Mouse (Mus musculus) midbrain, postnatal 0 days (tissue): Measurements from ENCODE around the gene Chst15. TPM values are rescaled to one million over a fixed set of nuclear protein-coding genes. Genes with fewer than 3 reads are reported as not detected.

Experiments used
- ATAC-seq: fragments of 200-750 bp; cut with Nextera tagmentation; 2 replicates; pipeline ENCODE4 v1.8.0; 2017; ENCODE audit warnings: moderate number of reproducible peaks, mild to moderate bottlenecking, moderate TSS enrichment, moderate library complexity; ENCODE audit not compliant: low FRiP score
- DNase-seq: peaks from one replicate; pipeline ENCODE4 v3.0.0-alpha.2; 2015; ENCODE audit warnings: low spot score
- H3K27ac ChIP-seq: fragments of 300-500 bp; sonication (generic); 2 replicates; pipeline ENCODE4 v1.5.1; 2014; ENCODE audit warnings: low read depth, mild to moderate bottlenecking, low read length, mixed read lengths
- H3K27me3 ChIP-seq: fragments of 300-500 bp; sonication (generic); 2 replicates; pipeline ENCODE4 v1.6.1; 2014; ENCODE audit warnings: low read length, control low read depth, mixed read lengths; ENCODE audit not compliant: insufficient read depth
- H3K36me3 ChIP-seq: fragments of 300-500 bp; sonication (generic); 2 replicates; pipeline ENCODE4 v1.6.1; 2014; ENCODE audit warnings: low read length, control low read depth, mixed read lengths; ENCODE audit not compliant: insufficient read depth
- H3K4me1 ChIP-seq: fragments of 300-500 bp; sonication (generic); 2 replicates; pipeline ENCODE4 v1.6.1; 2014; ENCODE audit warnings: mild to moderate bottlenecking, control low read depth, antibody characterized with exemption, low read length, mixed read lengths; ENCODE audit not compliant: insufficient read depth
- H3K4me2 ChIP-seq: fragments of 300-500 bp; sonication (generic); 2 replicates; pipeline ENCODE4 v1.6.1; 2014; ENCODE audit warnings: low read depth, mild to moderate bottlenecking, low read length, mixed read lengths; ENCODE audit not compliant: poor library complexity, severe bottlenecking
- H3K4me3 ChIP-seq: fragments of 300-500 bp; sonication (generic); 2 replicates; pipeline ENCODE4 v1.5.1; 2014; ENCODE audit warnings: low read depth, mild to moderate bottlenecking, low read length, moderate library complexity
- H3K9ac ChIP-seq: fragments of 300-500 bp; sonication (generic); replicated peaks from 2 replicates; pipeline ENCODE4 v1.6.1; 2014; ENCODE audit warnings: mild to moderate bottlenecking, low read length, moderate library complexity, mixed read lengths; ENCODE audit not compliant: poor library complexity, severe bottlenecking
- H3K9me3 ChIP-seq: fragments of 300-500 bp; sonication (generic); 2 replicates; pipeline ENCODE4 v1.6.1; 2016; ENCODE audit warnings: low read length, control low read depth
- CTCF ChIP-seq: IDR thresholded peaks from 2 replicates; pipeline ENCODE4 v1.5.1; 2016; ENCODE audit warnings: antibody characterized with exemption, mild to moderate bottlenecking
- WGBS: fragments of 180-500 bp; shearing (Covaris S2); extraction: QIAGEN DNeasy Blood & Tissue Kit; methylation state at CpG from one replicate; pipeline ENCODE4 v1.1.7; 2014; 5-methylcytosine and 5-hydroxymethylcytosine counted together
- polyA plus RNA-seq: library from polyadenylated mRNA; unstranded; fragments of >200 nt; fragmentation: Nextera tagmentation; extraction: Ambion mirVana; gene quantifications from 2 replicates; pipeline ENCODE4 v1.2.1, GENCODE M21; 2015
- total RNA-seq: library from RNA; depleted of rRNA; stranded (reverse); fragments of >200 nt; gene quantifications from 2 replicates; pipeline ENCODE4 v1.2.3, GENCODE M21; 2014

Chst15 gene
- total and polyA plus RNA-seq, 2 experiments from 2014 or later, result 8.4 to 21.9 TPM

DNA sequence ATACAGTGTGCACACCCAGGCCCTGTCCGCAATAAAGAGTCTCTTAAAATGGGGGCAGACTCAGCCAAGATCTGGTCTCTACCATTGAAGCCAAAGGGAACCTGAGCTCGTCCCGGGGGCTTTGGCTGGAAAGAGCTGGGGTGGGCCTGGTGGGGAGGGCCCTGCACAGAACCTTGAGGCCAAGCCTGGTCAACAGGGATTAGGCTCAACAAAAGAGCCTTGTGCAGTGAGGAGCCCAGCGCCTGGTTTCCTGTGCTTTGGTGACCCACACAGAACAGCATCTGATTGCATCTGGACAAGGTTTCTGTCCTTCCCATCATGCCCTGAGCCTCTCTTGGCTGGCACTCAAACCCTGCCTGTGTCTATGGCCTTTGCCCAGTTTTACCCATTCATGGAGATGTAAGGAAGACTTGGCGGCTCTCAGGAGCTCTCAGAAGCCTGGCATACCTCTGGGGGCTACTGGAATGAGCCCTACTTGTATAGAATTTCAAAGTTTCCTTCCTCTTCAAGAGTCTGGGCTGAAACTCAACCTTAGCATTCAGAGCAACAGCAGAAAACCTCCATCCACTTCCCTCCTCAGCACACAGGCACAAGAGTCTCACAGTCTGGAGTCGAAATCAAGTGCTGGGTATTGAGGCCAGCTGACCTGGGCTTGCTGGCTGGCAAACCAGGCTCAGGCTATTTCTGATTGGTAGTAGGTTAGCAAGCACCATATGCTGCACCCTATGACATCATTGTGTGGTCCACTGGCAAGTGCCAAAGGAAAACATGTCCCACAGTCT lies 104.9 kb downstream of the Chst15 start:
- Histone ChIP-seq H3K4me2 (no peak overlapping the region), H3K27ac (0 out of 2 replicates have a peak overlapping the region, but pooled peaks have one; percentile 2), H3K4me3 (no peak overlapping the region), H3K36me3 (no peaks in the 10 kb centered on the region), H3K4me1 (peaks cover 8% of the 10 kb centered on the region; the same call in 1 of the 2 replicates), H3K9ac (no peak overlapping the region), H3K27me3 (no peaks in the 10 kb centered on the region), H3K9me3 (no peaks in the 10 kb centered on the region)
- WGBS, result 65% methylated on average over 6 of the region's 6 CpGs
- ATAC-seq (peak; percentile 64; the same call in 1 of the 2 replicates), DNase-seq (peak; percentile 86)
- no peak for TF ChIP-seq CTCF

DNA sequence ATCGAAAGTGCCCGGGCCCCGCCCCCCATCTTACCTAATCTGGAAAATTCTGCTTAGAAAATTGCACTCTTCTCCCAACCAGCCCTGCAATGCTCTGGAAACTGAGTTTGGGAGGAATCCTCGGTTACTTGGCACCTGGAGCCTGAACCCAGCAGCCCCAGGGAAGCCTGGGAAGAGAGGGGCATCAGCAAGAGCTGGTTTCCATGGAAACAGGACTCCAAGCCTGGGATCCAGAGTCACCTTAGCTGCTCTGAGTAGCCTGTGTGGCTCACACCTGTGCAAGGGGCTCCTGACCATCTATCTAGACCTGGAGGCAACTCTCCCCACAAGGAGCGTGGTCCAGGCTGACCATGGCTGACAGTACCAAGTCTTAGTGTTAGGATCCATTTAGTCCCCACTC lies 106.4 kb downstream of the Chst15 start:
- H3K4me3 ChIP-seq, result no peak overlapping the region
- ATAC-seq (no peak), DNase-seq (peak; percentile 53)
- H3K27ac ChIP-seq, result no peak overlapping the region
- H3K9me3 ChIP-seq, result no peaks in the 10 kb centered on the region
- H3K9ac ChIP-seq, result no peak overlapping the region
- no peaks in the 10 kb centered on the region for H3K36me3 ChIP-seq
- no peak for TF ChIP-seq CTCF
- no peaks in the 10 kb centered on the region for H3K27me3 ChIP-seq
- 75% methylated on average over 5 of the region's 5 CpGs for WGBS
- H3K4me2 ChIP-seq, result no peak overlapping the region
- H3K4me1 ChIP-seq, result peaks cover 8% of the 10 kb centered on the region; the same call in 1 of the 2 replicates

DNA sequence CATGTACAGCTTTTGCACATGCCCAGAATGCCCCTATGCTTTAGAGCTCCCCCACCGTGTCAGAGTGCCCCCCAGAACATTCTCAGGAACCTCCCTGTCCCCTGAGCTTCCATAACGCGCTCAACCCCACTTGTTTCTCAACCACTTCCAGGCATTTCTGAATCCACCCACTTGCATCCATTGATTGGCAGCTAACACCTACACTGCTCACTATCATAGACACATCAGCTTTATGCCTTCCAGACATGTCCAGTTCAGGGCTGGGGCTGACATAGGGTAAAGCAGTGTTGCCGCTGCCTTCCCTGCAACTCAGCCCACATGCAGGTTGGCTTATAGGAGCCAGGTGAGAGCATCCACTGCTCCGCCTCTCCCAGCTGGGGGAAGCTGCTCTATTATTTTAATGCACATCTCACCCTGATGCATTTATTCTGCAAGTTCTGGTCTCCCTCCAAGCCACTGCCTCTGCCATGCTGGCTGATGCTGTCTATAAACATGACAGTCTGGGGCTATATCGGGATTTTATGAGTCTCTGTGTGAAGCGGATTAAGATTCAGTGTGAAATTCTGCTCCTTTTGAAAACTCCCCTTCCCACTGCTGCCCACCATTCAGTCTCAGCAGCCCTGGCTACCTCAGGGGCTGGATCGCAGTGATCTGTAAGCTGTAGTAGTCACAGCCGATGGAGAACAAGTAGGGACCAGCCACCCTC lies 107.9 kb downstream of the Chst15 start:
- H3K4me3 ChIP-seq, result no peak overlapping the region
- H3K4me1 ChIP-seq, result peaks cover 8% of the 10 kb centered on the region; the same call in 1 of the 2 replicates
- WGBS, result 61% methylated on average over 9 of the region's 9 CpGs
- TF ChIP-seq CTCF, result no peak
- no peak overlapping the region for H3K4me2 ChIP-seq
- H3K9ac ChIP-seq, result no peak overlapping the region
- no peaks in the 10 kb centered on the region for H3K27me3 ChIP-seq
- DNase-seq (no peak), ATAC-seq (no peak)
- H3K27ac ChIP-seq, result no peak overlapping the region
- H3K9me3 ChIP-seq, result no peaks in the 10 kb centered on the region
- H3K36me3 ChIP-seq, result no peaks in the 10 kb centered on the region

GRCm38 (mm10) chr7:132204073-132204612 lies 112.9 kb downstream of the Chst15 start:
- Histone ChIP-seq H3K27ac (no peak overlapping the region), H3K4me1 (no peaks in the 10 kb centered on the region), H3K36me3 (no peaks in the 10 kb centered on the region), H3K27me3 (no peaks in the 10 kb centered on the region), H3K4me3 (no peak overlapping the region), H3K9ac (no peak overlapping the region), H3K9me3 (no peaks in the 10 kb centered on the region), H3K4me2 (no peak overlapping the region)
- DNase-seq (no peak), ATAC-seq (no peak)
- no peak for TF ChIP-seq CTCF
- 52% methylated on average over 1 of the region's 1 CpGs for WGBS

DNA sequence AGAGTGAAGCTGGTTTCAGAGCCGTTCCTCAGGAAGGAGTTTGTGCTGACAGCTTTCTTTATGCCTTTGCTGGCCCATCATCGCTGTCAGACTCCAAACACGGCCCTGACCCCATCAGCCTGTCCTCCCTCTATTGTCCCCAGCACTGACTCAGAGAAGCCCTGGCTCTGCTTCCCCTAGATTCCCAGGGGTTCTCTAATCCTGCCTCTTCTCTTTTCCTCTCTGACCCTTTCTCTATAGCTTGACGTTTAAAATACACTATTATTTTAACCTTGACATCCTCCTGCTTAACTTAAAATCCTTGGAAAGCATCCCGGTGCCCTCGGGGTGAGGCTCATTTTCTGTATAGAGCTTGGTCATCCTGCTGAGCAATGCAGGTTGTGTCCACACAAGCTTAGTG lies 117.3 kb downstream of the Chst15 start:
- TF ChIP-seq CTCF, result no peak
- Histone ChIP-seq H3K9ac (no peak overlapping the region), H3K36me3 (no peaks in the 10 kb centered on the region), H3K27ac (no peak overlapping the region), H3K4me2 (no peak overlapping the region), H3K4me1 (no peaks in the 10 kb centered on the region), H3K9me3 (no peaks in the 10 kb centered on the region), H3K27me3 (no peaks in the 10 kb centered on the region), H3K4me3 (no peak overlapping the region)
- ATAC-seq (no peak), DNase-seq (no peak)
- 14% methylated on average over 6 of the region's 6 CpGs for WGBS

DNA sequence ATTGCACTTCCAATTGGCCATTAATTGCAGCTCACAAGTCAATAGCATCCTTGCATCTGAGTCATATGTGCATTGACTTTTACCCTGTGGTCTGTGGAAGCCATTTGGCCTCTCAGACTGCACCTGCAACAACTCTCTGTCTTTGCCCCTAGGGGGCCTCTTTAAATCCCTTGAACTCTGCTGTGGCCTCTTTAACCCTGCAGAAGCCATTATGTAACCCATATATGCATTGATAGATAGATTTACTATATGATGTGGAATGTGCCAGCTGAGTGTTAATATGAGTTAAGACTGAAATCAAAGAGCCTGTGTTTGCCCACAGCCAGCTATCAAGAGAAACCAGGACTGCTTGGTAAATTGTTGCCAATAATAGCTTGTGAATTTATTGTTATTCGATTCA lies 118.2 kb downstream of the Chst15 start:
- Histone ChIP-seq H3K4me3 (no peak overlapping the region), H3K9me3 (no peaks in the 10 kb centered on the region), H3K36me3 (no peaks in the 10 kb centered on the region), H3K9ac (no peak overlapping the region), H3K4me2 (no peak overlapping the region), H3K4me1 (no peaks in the 10 kb centered on the region), H3K27me3 (no peaks in the 10 kb centered on the region), H3K27ac (no peak overlapping the region)
- WGBS, result 74% methylated on average over 1 of the region's 1 CpGs
- DNase-seq (no peak), ATAC-seq (no peak)
- no peak for TF ChIP-seq CTCF
